Mouse (Mus musculus): ENCODE measurements around the gene Zmynd10. TPM values are rescaled to one million over a fixed set of nuclear protein-coding genes. Genes with fewer than 3 reads are reported as not detected.

Gene Zmynd10
- polyA plus RNA-seq, 3 experiments from 2014 or later: 1.8 to 2.9 (median 2.1) TPM

Other genes starting within 250 kb of the Zmynd10 start
- 10 to 100 TPM; 22.0 to 35.2 (median 29.8) TPM for gene Hemk1, start 208.9 kb upstream of the Zmynd10 start, polyA plus RNA-seq (2017; shearing (Covaris generic))
- 1 to 10 TPM in 2 of 3 experiments, under 1 TPM in 1; 0.99 to 3.2 (median 1.3) TPM for gene 6430571L13Rik, start 206.7 kb upstream of the Zmynd10 start, polyA plus RNA-seq (2017; shearing (Covaris generic))
- gene Cacna2d2, start 147.7 kb upstream of the Zmynd10 start, polyA plus RNA-seq (2017; shearing (Covaris generic)): under 1 TPM in 2 of 3 experiments, not detected in 1; 0.19 to 0.44 TPM
- 10 to 100 TPM; 17.5 to 28.0 (median 19.6) TPM for gene Tmem115, start 13.4 kb upstream of the Zmynd10 start, polyA plus RNA-seq (2017; shearing (Covaris generic))
- 10 to 100 TPM; 66.5 to 78.0 (median 67.2) TPM for gene Cyb561d2, start 5.1 kb upstream of the Zmynd10 start, polyA plus RNA-seq (2017; shearing (Covaris generic))
- 10 to 100 TPM; 48.4 to 55.1 (median 54.4) TPM for gene Nprl2, start 5.1 kb upstream of the Zmynd10 start, polyA plus RNA-seq (2017; shearing (Covaris generic))
- gene Rassf1, start 4.3 kb downstream of the Zmynd10 start, polyA plus RNA-seq (2017; shearing (Covaris generic)): 10 to 100 TPM; 77.8 to 84.6 (median 82.3) TPM
- gene Tusc2, start 16.0 kb downstream of the Zmynd10 start, polyA plus RNA-seq (2017; shearing (Covaris generic)): 1 to 10 TPM; 5.3 to 8.5 (median 7.7) TPM
- 10 to 100 TPM in 2 of 3 experiments, 1 to 10 TPM in 1; 8.2 to 13.9 (median 10.3) TPM for gene Hyal2, start 20.6 kb downstream of the Zmynd10 start, polyA plus RNA-seq (2017; shearing (Covaris generic))
- 1 to 10 TPM; 2.9 to 7.0 (median 5.8) TPM for gene Hyal1, start 29.6 kb downstream of the Zmynd10 start, polyA plus RNA-seq (2017; shearing (Covaris generic))
- gene Naa80, start 31.6 kb downstream of the Zmynd10 start, polyA plus RNA-seq (2017; shearing (Covaris generic)): 10 to 100 TPM; 13.8 to 23.8 (median 19.2) TPM
- 1 to 10 TPM in 1 of 3 experiments, under 1 TPM in 2; 0.59 to 1.7 (median 0.94) TPM for gene Hyal3, start 33.5 kb downstream of the Zmynd10 start, polyA plus RNA-seq (2017; shearing (Covaris generic))
- 10 to 100 TPM; 13.7 to 32.0 (median 31.7) TPM for gene Ifrd2, start 40.3 kb downstream of the Zmynd10 start, polyA plus RNA-seq (2017; shearing (Covaris generic))
- gene Sema3b, start 61.9 kb downstream of the Zmynd10 start, polyA plus RNA-seq (2017; shearing (Covaris generic)): not detected
- 100 to 1,000 TPM; 136 to 264 (median 154) TPM for gene Gnai2, start 88.1 kb downstream of the Zmynd10 start, polyA plus RNA-seq (2017; shearing (Covaris generic))
- not detected for gene Slc38a3, start 122.2 kb downstream of the Zmynd10 start, polyA plus RNA-seq (2017; shearing (Covaris generic))
- 1 to 10 TPM in 1 of 3 experiments, under 1 TPM in 1, not detected in 1; 0.58 to 1.1 TPM for gene Gnat1, start 132.4 kb downstream of the Zmynd10 start, polyA plus RNA-seq (2017; shearing (Covaris generic))
- not detected for gene Sema3f, start 163.2 kb downstream of the Zmynd10 start, polyA plus RNA-seq (2017; shearing (Covaris generic))
- 100 to 1,000 TPM; 305 to 399 (median 332) TPM for gene Rbm5, start 223.7 kb downstream of the Zmynd10 start, polyA plus RNA-seq (2017; shearing (Covaris generic))

All from inflammation-experienced regulatory T-cells, adult 6 months (primary cell).